Mouse (Mus musculus) T-helper 1 cell (primary cell): Measurements from ENCODE around the gene Ldlrad2.
"Not testable (repeated sequence)": the region's sequence is repeated elsewhere in the genome, so short reads cannot be mapped to it uniquely, and the experiment has no call there.

Experiments
- in situ Hi-C: fragments of 300-600 bp; cut with MboI, MseI; formaldehyde crosslinking; loops from one replicate; pipeline ENCODE4 v1.15.1; 2025; ENCODE audit warnings: high pct_unique_total_duplicates

Ldlrad2 gene

DNA sequence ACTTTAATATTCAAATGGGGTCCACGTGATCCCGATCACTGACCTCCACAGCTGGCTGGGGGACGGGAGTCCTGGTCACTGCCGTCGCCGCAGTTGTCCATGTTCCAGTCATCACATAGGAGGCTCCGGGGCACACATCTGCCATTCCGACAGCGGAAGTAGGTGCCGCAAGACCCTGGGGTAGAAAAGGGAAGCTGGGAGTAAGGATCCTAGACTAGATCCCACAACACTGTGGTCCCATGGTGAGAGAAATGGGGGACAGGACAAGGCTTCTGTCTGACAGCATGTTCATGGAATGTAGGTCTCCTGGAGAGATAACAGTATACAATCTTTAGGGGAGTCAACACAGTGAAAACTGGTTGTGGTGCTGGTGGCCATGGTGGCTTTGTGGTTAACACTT, at the start of gene Ldlrad2:
Gene Ldlrad2, minus strand, starts transcription at position 101 of the 400 bp plus-strand sequence.
- in situ Hi-C loops = no loop called here

DNA sequence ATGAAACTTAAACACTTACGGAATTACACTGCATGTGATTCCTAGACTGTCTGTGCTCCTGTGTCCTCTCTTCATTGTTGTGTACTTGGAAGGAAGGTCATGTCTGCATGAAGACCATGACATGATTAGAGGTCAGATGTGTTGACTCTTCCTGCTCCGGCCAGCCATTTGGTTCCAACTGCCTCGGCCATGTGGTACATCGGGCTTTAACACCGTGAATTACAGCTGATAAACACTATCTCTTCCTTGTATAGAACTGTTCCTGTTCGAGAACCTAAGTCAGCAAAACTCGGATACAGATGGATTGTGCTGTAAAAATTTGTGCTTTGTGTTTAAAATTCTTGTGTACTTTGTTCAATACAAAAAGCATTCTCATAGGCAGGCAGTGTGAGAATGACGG, 48.5 kb upstream of the Ldlrad2 start:
- in situ Hi-C loops = no loop called here

DNA sequence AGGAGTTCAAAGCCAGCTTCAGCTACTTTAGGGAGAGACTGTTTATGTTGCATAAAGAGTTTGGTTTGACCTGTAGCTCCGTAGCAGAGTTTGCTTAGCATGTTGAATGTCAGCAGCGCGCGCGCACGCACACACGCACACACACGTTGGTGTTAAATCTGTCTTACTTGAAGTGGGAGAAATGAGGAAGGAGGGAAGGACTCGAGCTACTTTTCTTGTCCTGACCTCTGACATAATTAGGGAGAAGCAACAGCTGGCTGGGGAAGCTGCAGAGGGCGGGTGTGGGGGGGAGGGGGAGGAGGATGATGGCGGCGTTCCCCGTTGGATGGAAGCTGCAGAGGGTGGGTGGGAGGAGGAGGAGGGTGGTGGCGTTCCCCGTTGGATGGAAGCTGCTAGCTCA, 35.9 kb upstream of the Ldlrad2 start:
- in situ Hi-C loops = no loop called here

DNA sequence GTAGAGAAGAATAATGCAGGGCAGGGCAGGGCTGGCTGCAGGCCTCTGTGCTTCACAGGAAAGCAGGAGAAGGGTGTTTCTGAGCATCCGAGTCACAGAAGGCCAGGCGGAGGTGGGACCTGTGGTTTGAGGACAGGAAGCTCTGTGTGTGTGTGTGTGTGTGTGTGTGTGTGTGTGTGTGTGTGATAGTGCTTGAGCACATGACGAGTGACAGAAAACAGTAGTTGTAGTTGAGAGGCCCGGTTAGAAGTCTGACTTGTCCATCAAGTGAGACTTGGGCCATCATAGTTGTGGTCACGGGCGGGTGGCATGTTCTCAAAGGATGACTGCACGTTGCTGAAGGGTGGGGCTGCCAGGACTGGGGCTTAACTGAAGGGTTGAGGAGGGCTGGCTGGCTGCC, 35.3 kb upstream of the Ldlrad2 start:
- in situ Hi-C loops = no loop called here

DNA sequence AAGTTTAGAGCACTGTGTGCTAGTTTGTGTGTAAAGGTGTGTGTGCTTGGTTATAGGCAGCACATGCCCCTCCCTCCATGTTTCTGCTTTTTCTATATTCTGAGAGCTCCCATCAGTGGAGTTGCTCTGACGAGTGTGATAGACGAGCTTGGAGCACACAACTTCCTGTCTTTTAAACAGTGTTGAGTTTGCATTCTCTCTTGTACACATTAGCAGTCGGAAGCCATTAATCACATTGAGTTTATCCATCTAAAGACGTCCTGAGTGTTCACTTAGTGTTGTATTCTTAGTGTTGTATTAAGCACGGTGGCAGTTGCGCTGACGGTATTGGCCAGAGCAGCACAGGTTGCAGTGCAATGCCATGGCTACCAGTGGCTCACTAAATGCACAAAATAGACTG, 34.9 kb upstream of the Ldlrad2 start:
- in situ Hi-C loops = no loop called here

DNA sequence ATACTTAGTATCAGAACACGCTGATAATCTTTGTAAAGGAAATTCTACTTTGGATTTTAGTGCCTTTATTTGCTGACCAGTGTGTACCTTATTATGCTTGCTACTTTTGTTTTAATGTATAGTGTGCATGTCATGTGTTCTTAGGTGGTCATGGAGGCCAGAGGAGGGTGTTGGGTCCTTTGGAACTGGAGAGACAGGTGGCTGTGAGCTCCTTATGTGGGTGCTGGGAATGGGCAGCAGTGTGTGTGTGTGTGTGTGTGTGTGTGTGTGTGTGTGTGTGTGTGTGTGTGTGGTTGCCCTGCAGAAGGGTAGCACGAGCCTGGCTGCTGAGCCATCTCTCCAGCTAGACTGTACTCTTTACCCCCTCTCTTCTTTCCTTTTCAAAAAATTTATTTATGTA, 32.7 kb upstream of the Ldlrad2 start:
- in situ Hi-C loops = no loop called here

DNA sequence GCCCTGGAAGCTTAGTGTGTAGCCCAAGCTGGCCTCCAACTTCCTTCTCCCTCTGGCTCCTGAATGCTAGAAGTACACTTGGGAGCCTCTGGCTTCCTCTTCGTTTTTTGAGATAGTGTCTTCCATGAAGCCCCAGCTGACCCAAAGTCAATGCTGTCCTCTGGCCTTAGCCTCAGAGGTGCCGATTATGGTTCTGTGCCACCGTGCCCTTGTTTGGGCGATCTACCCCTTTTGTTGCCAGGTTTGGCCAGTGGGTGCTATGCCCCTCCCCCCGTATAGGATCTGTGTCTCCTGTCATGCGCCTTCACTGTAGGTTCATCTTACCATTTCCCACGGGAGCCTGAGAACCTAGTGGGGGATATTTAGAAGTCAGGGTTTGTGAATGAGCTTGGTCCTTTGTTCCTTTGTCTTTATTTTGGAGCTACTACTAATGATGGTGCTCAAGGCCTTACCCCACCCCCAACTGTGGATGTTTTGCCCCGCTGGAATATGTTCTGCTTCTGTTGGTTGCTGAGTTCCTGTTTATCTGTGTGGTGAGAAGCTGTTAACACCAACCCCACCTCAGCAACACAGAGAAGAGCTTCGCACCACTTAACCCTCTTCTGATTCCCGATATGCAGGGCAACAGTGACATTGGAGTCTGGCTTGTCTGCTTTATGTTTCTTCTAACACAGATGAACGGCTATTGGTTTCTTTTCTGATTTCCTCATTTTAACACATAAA, 29.2 kb upstream of the Ldlrad2 start:
- in situ Hi-C loops = no loop called here

DNA sequence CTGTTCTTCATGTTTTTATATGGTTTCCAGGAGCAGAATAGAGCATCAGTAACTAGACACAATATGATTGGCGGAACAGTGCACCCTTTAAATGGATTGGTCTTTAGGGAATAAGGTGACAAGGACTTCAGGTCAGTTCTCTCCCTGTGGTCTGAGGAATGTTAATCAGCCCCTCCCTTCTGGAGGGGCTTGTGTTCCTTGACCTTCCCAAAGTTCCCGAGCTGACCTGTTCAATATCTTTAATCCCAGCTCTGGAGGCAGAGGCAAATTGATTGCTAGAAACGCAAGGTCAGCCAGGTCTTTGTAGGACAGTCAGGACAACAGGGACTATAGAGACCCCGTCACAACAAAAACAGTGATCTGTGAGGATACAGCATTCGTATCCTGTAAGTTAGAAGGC, 24.2 kb upstream of the Ldlrad2 start:
- in situ Hi-C loops = no loop called here

DNA sequence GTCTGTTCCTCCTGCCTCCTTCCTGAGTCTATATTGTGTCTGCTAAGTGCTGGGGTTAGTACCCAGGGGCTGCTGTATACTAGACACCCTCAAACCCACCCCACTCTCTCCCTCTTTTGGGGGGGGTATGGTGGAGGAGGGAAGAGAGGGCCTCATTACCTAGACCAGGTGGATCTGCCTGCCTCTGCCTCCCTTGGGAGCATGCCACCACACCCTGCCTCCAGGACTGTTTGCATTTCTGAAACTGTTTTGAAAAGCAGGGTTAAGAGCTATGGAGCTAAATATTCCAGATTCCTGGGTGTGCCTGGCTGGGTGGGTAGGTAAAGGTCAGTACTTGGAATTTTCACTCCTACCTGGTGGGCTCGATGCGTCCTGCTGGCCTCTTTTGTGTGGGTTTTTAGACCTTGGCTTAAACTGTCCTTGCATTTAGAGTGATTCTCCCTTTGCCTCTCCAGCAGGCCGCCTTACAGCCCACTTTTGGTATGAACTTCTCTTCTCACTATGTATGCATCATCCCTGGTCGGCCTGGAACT, 22.8 kb upstream of the Ldlrad2 start:
- in situ Hi-C loops = no loop called here

DNA sequence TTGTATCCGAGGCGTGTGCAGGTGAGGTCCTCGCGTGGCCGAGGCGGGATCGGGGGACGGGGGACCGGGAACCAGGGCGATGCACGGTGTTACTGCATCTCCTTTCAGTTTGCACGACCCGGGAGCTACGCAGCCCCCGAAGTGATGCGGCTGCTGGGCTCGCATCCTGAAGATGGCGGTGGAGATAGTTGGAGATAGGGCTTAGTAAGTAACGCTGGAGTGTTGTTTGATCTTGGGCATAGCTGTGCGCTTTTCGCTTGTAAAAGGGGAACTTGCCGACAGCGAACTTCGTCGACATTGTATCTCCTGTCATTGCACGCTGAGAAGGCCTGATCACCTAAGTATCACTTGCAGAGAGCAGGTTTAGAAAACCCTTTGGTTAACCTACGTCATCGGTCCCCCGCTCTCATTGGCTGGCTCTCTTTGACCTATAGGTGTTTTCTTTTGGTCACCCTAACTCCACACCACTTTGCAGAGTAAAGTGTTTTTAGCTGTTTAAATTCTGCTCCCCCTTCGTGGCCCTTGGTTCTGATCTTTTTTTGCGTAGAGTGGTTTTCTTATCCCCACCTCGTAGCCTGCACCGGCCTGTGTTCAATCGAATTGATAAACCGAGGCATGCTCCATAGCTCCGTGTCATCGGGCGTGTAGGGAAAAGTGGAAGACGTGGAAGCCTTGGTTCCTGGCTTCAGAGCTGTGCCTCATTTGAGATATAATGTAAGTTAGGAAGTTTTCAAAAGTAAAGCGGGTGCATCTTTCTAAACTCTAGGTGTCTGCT, 20.3 kb upstream of the Ldlrad2 start:
- in situ Hi-C loops = no loop called here

DNA sequence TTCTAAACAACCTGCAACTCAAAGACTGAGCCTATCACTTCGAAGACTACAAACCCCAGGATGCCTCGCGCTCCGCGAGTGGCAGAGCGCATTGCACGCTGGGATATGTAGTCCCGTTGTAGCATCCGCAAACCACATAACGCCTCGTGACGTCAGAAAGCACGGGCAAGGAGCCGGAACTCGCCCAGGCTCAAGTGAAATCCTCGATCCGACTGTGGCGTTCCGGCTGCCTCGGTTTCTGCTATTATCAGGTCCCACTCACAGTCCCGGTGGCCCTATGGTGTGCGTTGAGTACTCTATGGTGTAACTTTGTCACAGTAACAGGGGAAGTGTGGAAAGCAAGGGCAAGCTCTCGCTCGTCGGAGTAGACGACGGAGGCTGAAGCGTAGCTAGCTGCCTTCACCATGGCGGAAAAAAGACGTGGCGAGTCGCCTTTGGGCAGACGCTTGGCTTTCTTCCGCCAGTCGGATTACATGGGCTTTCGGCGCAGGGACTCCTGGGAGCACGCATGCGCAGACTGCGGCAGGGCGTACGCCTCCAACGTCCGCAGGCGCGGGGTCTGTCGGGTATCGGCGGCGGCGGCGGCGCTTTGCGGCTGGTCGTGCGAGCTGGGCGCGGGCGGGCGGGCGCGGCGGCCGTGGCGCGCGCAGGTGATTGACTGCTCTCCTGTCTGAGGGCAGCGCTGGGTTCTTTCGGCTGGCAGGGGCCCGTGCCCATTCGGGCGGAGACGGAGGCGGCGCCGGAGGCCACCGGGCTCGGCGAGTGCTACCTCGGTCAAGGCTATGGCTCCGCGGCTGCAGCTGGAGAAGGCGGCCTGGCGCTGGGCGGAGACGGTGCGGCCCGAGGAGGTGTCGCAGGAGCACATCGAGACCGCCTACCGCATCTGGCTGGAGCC, 19.5 kb upstream of the Ldlrad2 start, which contains the start of gene Usp48:
Gene Usp48, plus strand, starts transcription at position 155 of the 895 bp plus-strand sequence.
- in situ Hi-C loops = no loop called here

DNA sequence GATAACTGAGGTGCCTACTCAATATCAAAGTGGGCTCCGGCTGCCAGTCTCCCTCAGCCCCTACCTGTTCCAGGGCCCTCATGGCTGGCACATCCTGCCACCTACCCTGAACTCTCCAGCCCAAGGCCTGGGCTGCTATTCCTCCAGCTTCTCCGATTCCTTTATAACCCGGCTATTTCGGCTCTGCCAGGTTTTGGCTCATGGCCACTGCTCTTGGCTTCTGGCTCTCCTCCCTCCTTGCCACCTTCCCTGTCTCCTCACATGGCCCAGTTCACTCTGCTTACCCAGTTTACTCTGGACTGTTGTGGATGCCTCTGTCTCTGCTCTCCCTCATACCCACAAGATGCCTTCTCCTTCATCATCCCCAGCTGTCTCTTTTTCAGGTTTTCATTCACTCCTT, 16.6 kb upstream of the Ldlrad2 start:
- in situ Hi-C loops = no loop called here

DNA sequence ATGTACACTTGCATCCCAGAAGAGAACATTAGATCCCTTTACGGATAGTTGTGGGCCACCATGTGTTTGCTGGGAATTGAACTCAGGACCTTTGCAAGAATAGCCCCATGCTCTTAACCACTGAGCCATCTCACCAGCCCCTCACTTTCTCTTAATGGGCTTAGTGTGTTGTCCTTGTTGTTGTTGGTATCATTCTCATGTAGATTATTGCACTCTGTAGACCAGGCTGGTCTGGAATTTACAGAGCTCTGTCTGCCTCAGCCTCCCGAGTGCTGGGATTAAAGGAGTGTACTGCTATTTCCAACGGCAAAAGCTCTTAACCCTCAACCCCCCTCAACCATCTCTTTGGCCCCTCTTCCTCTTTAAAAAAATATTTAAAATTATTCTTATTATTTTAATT, 15.2 kb upstream of the Ldlrad2 start:
- in situ Hi-C loops = no loop called here

DNA sequence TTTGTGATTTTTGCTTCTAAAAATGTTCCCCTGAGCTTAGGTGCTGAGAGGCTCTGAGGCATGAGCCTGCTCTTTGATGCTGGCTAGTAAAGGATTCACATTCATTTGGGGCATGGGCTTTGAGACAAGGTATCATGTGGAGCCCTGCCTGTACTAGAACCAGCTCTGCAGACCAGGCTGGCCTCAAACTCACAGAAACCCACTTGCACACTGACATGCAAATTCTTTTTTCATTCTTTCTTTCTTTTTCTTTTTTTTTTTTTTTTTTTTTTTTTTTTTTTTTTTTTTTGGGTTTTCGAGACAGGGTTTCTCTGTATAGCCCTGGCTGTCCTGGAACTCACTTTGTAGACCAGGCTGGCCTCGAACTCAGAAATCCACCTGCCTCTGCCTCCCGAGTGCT, 14.7 kb upstream of the Ldlrad2 start:
- in situ Hi-C loops = not testable (repeated sequence)

DNA sequence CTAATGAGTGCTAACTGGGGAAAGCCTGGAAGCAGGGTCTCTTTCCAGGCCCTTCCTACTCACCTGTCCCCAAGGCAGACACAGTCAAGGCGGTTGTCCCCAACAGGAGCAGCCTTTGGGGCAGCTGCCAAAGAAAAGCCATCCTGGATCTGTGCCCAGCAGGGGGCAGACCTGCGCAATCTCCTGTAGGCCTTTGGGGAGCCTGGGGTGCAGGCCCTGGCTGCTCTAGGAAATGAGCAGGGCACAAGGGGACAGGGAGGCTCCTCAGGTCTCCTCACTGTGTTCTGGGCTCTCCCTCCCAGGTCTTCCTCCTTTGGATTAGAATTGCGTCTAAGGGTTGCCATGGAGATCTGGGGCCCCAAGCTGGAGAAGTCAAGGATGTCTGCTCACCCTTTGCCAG, 7.4 kb upstream of the Ldlrad2 start:
- in situ Hi-C loops = no loop called here

DNA sequence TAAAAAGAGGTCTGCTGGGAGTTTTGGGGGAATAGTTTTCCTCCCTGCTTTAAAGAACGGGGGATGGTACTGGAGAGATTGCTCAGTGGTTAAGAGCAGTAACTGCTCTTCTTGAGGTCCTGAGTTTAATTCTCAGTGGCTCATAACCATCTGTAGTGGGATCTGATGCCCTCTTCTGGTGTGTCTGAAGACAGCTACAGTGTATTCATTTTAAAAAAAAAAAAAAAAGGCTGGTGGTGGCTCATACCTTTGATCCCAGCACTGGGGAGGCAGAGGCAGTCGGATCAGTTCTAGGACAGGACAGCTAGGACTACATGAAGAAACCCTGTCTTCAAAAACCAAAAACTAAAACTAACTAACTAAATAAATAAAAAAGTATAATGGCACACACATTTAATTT, 5.9 kb upstream of the Ldlrad2 start:
- in situ Hi-C loops = no loop called here

DNA sequence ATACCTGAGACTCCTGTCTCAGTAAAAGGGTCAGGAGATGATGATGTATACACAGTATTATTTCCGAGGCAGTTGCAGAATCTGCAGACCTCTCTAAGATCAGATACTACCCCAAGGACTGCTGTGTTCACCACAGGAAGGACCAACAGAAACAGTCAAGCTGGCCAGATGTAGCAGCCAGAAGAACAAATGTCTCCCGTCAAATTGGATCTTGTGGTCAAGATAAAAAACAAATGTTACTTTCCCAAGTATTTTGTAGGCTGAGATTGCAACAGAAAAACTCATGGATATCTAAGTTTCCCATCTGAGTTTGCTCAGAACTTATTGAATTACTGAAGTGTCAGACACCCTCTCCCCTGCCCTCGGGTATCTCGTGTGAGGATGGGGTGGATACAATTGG, 5.4 kb upstream of the Ldlrad2 start:
- in situ Hi-C loops = no loop called here

DNA sequence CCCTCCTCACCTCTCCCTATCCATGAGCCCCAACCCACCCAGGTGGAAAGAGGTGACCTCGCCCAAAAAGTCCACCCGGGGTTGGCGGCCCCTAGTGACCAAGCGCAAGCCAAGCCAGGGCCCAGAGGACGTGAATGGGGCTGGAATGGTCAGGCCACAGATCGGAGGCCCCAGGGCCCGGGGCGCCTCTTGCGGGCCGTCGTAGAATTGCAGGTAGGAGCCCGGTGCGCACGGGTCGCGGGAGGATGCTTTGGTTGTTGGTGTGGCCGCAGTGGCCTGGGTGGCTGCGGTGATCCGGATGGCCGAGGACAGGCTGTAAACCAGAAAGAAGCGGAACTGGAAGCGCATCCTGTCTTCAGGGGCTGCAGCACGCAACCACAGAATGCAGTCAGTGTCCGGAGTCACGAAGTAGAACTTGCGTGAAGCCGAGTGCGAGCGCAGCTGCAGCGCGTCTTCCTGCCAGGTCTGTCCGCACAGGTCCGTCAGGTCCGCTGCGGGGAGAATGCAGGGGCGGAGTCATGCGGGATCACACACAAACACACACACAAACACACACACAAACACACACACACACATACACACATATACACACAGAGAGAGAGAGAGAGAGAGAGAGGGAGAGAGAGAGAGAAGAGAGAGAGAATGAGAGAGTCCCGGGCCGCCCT, 3.9 kb upstream of the Ldlrad2 start:
- in situ Hi-C loops = no loop called here

DNA sequence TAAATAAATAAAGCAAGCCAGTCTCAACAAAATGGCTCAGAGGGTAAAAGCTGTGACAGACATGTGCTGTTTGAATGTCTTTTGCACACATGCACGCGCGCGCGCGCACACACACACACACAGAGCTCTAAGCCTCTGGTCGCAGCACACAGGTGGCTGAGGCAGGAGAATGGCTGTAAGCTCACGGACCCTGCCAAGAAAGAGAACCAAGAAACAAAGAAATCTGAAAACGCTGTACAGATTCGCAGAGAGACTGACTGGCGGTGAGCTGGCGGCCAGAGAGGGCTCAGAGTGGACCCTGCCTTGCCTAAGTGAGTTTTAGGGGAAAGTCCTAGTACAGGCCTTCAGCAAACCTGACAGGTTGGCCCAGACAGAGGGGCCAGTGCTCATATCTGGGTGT, 3.1 kb upstream of the Ldlrad2 start:
- in situ Hi-C loops = no loop called here

DNA sequence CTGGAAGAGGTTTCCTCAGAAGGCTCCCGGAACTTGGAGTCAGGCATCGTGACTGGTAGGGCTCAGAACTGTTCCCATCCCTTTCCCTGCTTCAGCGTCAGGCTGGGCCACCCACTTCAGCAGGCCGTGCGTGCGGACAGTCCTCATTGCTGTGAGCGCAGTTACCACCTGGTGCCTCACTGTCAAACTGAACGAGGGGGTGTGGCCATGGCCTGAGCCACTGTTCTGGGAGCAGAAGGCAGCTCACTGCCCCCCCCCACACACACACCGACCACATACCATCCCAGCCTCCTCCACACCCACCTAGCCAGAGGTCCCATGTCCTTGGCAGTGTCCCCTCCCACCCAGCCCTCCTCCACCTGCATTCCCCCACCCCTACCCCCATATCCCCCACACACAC, 4.5 kb downstream of the Ldlrad2 start:
- in situ Hi-C loops = no loop called here

DNA sequence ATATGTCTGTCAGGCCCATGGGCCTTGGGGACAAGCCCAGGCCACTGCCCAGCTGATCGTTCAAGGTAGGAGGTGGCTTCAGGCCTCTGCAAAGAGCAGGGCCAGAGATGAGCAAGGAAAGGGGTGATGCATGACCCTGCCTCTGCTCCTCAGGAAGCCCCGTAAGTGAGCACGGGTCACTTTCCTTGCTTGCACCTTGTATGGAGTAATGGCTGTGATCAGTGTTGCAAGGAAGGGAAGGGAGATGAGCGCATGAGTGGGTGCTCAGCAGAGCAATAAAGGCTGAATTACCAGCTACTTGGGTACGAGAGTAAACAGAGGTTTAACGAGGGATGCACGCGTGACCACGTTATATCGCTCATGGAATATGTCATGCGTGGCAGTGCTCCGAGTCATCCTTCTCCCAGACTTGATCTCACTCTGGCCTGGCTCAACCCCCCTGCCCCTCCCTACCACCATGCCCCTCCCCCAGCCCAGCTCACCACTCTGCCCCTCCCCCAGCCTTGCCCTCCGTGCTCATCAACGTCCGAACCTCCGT, 17.6 kb downstream of the Ldlrad2 start:
- in situ Hi-C loops = no loop called here
